Mouse (Mus musculus) CH12.LX (cell line): ENCODE results near the gene Nphp4. TPM values are rescaled to one million over a fixed set of nuclear protein-coding genes. Genes with fewer than 3 reads are reported as not detected.
A peak's percentile ranks its signal among the peaks of the same experiment; 100 is the strongest.

Experiments used
- DNase-seq: peaks from one replicate; pipeline ENCODE4 v3.0.0-alpha.2; 2013; ENCODE audit errors: extremely low read depth
- H3K27ac ChIP-seq: 2 replicates; pipeline ENCODE4 v1.5.1; 2012; ENCODE audit warnings: low read depth, mild to moderate bottlenecking, control low read depth, moderate library complexity; ENCODE audit not compliant: insufficient read depth
- H3K27me3 ChIP-seq: replicated peaks from 2 replicates; pipeline ENCODE3; 2012; ENCODE audit warnings: inconsistent platforms
- H3K36me3 ChIP-seq, 2 experiments: replicated peaks in 1 of 2; 2 replicates each; pipeline versions ENCODE3 to v1.6.1; 2012; ENCODE audit warnings: inconsistent platforms in 1 of 2, low read length in 1 of 2, mild to moderate bottlenecking in 1 of 2, mixed read lengths in 1 of 2, moderate library complexity in 1 of 2; ENCODE audit not compliant: control insufficient read depth in 1 of 2, insufficient read depth in 1 of 2
- H3K4me1 ChIP-seq, 2 experiments: 2 replicates each; pipeline ENCODE4 v1.6.1; 2012; ENCODE audit warnings: inconsistent platforms in 1 of 2, moderate library complexity in 1 of 2; ENCODE audit not compliant: insufficient read depth in 2 of 2, control insufficient read depth in 1 of 2
- H3K4me2 ChIP-seq: 2 replicates; pipeline ENCODE4 v1.6.1; 2012; ENCODE audit warnings: low read depth, mild to moderate bottlenecking, control low read depth; ENCODE audit not compliant: poor library complexity, insufficient read depth, severe bottlenecking
- H3K4me3 ChIP-seq, 3 experiments: fragments of 150-350 bp in 1 of 3; sonication (generic) in 1 of 3; replicated peaks in 1 of 3; 2 replicates each; pipeline versions ENCODE3 to v1.5.1; 2011 to 2012; ENCODE audit warnings: low read depth in 2 of 3, low read length in 2 of 3, mild to moderate bottlenecking in 2 of 3, moderate library complexity in 2 of 3, control low read depth in 1 of 3, improper control_type of control experiment in 1 of 3, inconsistent platforms in 1 of 3, mixed read lengths in 1 of 3; ENCODE audit not compliant: poor library complexity in 1 of 3
- H3K79me2 ChIP-seq: replicated peaks from 2 replicates; pipeline ENCODE4 v1.6.1; 2012; ENCODE audit warnings: mild to moderate bottlenecking, moderate library complexity; ENCODE audit not compliant: control insufficient read depth, poor library complexity, insufficient read depth, severe bottlenecking; ENCODE audit errors: extremely low read depth
- H3K9ac ChIP-seq: 2 replicates; pipeline ENCODE4 v1.6.1; 2012; ENCODE audit warnings: low read depth, mild to moderate bottlenecking, control low read depth, moderate library complexity; ENCODE audit not compliant: insufficient read depth
- H3K9me3 ChIP-seq: replicated peaks from 2 replicates; pipeline ENCODE3; 2012; ENCODE audit warnings: low read length, inconsistent platforms, mixed read lengths
- CHD2 ChIP-seq: IDR thresholded peaks from 2 replicates; pipeline ENCODE4 v1.6.1; 2011; ENCODE audit warnings: low read length, improper control_type of control experiment
- CTCF ChIP-seq, 2 experiments: IDR thresholded peaks in 1 of 2; conservative IDR thresholded peaks in 1 of 2; 2 replicates each; pipeline ENCODE4 v1.5.1; 2011 to 2012; ENCODE audit warnings: low read depth in 2 of 2, low read length in 2 of 2, improper control_type of control experiment in 1 of 2, inconsistent platforms in 1 of 2, mild to moderate bottlenecking in 1 of 2, moderate library complexity in 1 of 2
- E2F4 ChIP-seq: IDR thresholded peaks from 2 replicates; pipeline ENCODE4 v1.6.1; 2011; ENCODE audit warnings: low read depth, low read length, improper control_type of control experiment; ENCODE audit not compliant: insufficient replicate concordance
- IRF4 ChIP-seq: IDR thresholded peaks from 2 replicates; pipeline ENCODE4 v1.6.1; 2014; ENCODE audit warnings: low read depth, mild to moderate bottlenecking, inconsistent platforms, low read length, improper control_type of control experiment
- MAX ChIP-seq: IDR thresholded peaks from 2 replicates; pipeline ENCODE4 v1.6.1; 2011; ENCODE audit warnings: low read length, improper control_type of control experiment
- NELFE ChIP-seq: IDR thresholded peaks from 2 replicates; pipeline ENCODE4 v1.6.1; 2011; ENCODE audit warnings: low read depth, low read length, improper control_type of control experiment
- POLR2A ChIP-seq: IDR thresholded peaks from 2 replicates; pipeline ENCODE4 v1.6.1; 2011; ENCODE audit warnings: low read depth, mild to moderate bottlenecking, improper control_type of control experiment, low read length
- RAD21 ChIP-seq: IDR thresholded peaks from 2 replicates; pipeline ENCODE4 v1.6.1; 2011; ENCODE audit warnings: low read depth, mild to moderate bottlenecking, low read length, improper control_type of control experiment, moderate library complexity
- SIN3A ChIP-seq: IDR thresholded peaks from 2 replicates; pipeline ENCODE4 v1.6.1; 2012; ENCODE audit warnings: low read length, improper control_type of control experiment, inconsistent platforms
- SMC3 ChIP-seq: IDR thresholded peaks from 2 replicates; pipeline ENCODE4 v1.6.1; 2011; ENCODE audit warnings: low read depth, low read length, improper control_type of control experiment
- TCF12 ChIP-seq: IDR thresholded peaks from 2 replicates; pipeline ENCODE4 v1.6.1; 2014; ENCODE audit warnings: low read depth, mild to moderate bottlenecking, inconsistent platforms, low read length, improper control_type of control experiment
- USF1 ChIP-seq: IDR thresholded peaks from 2 replicates; pipeline ENCODE4 v1.6.1; 2014; ENCODE audit warnings: low read depth, mild to moderate bottlenecking, inconsistent platforms, low read length, improper control_type of control experiment
- USF2 ChIP-seq: conservative IDR thresholded peaks from 2 replicates; pipeline ENCODE4 v1.6.1; 2011; ENCODE audit warnings: low read depth, low read length, improper control_type of control experiment
- ZC3H11A ChIP-seq: IDR thresholded peaks from 2 replicates; pipeline ENCODE4 v1.6.1; 2012; ENCODE audit warnings: low read depth, mild to moderate bottlenecking, inconsistent platforms, low read length, improper control_type of control experiment
- ZKSCAN1 ChIP-seq: IDR thresholded peaks from 2 replicates; pipeline ENCODE4 v1.6.1; 2012; ENCODE audit warnings: low read depth, inconsistent platforms, low read length, improper control_type of control experiment, borderline replicate concordance
- ZNF384 ChIP-seq: IDR thresholded peaks from 2 replicates; pipeline ENCODE4 v1.6.1; 2012; ENCODE audit warnings: low read depth, low read length, improper control_type of control experiment, inconsistent platforms
- dilution Hi-C: fragments of 300-500 bp; cut with MboI; formaldehyde crosslinking; loops from 2 replicates; pipeline ENCODE4 v1.14.3; 2020; ENCODE audit warnings: low sequenced_read_pairs; ENCODE audit not compliant: extremely low pct_unique_long_range_greater_than_20kb, extremely low pct_ligation_motif_present
- in situ Hi-C: fragments of 300-500 bp; cut with MboI; formaldehyde crosslinking; loops from 3 replicates; pipeline ENCODE4 v1.14.3; 2019; ENCODE audit warnings: low sequenced_read_pairs, low pct_ligation_motif_present, low pct_unique_long_range_greater_than_20kb, mixed read lengths
- polyA plus RNA-seq: library from polyadenylated mRNA; unstranded; fragments of >175 nt; gene quantifications from 2 replicates; pipeline ENCODE4 v1.2.1, GENCODE M21; 2012; ENCODE audit warnings: low read depth; ENCODE audit not compliant: insufficient read length
- total RNA-seq, 2 experiments: library from RNA; depleted of rRNA; stranded (reverse); fragments of 300-350 nt in 1 of 2; fragments of >200 nt in 1 of 2; gene quantifications; 2 replicates each; pipeline ENCODE4 v1.2.3; 2012 to 2014

The Nphp4 gene
- total and polyA plus RNA-seq, 3 experiments: 0.09 to 0.68 TPM; not detected in 1

- Histone ChIP-seq H3K9ac (no peak overlapping the region), H3K79me2 (no peaks in the 10 kb centered on the region), H3K27ac (no peak overlapping the region), H3K36me3 (no peaks in the 10 kb centered on the region), H3K4me3 (no peak overlapping the region), H3K4me2 (no peak overlapping the region), H3K9me3 (peaks cover 83% of the 10 kb centered on the region), H3K4me1 (no peaks in the 10 kb centered on the region), H3K27me3 (no peaks in the 10 kb centered on the region)
- no peak for DNase-seq
- dilution Hi-C loops (no loop called here), in situ Hi-C loops (loop anchor here (25.0 kb wide), 1 partner anchor 1449 kb away; no protein-coding TSS in a partner anchor)
- TF ChIP-seq TCF12: no peak
- no peak for TF ChIP-seq E2F4
- TF ChIP-seq SIN3A: no peak
- TF ChIP-seq SMC3: no peak
- no peak for TF ChIP-seq NELFE
- TF ChIP-seq, all 38 proteins: peak for 0
Measured at GRCm38 (mm10) chr4:152488046-152488445, 11.5 kb downstream of the Nphp4 start.

DNA sequence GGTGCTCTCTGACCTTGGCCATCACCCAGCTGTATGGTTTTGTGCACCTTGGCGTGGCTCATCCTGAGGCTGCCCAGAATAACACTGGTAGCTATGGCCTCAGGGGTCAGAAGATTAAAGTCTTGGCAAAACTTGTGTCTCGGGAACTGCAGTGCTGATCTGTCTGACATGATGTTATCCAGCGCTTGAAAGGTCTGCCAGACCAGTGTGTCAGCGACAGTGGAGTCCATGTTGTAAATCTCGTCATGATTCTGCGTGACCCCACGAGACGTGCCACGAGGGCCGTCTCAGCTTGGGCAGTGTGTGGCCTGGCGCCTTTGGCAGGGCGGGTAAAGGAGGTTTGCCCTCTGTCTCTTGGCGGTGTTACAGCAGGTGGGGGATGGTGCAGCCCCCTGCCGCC lies 13.8 kb downstream of the Nphp4 start:
- dilution Hi-C loops: no loop called here
- Histone ChIP-seq H3K27ac (no peak overlapping the region), H3K36me3 (no peaks in the 10 kb centered on the region), H3K9me3 (peaks cover 85% of the 10 kb centered on the region), H3K4me3 (no peak overlapping the region), H3K79me2 (no peaks in the 10 kb centered on the region), H3K4me2 (no peak overlapping the region), H3K9ac (no peak overlapping the region), H3K27me3 (no peaks in the 10 kb centered on the region), H3K4me1 (no peaks in the 10 kb centered on the region)
- TF ChIP-seq SMC3: no peak
- no peak for TF ChIP-seq MAX
- no peak for TF ChIP-seq USF2
- no peak for TF ChIP-seq POLR2A
- TF ChIP-seq TCF12: no peak
- no peak for TF ChIP-seq CHD2
- TF ChIP-seq ZNF384: no peak
- in situ Hi-C loops: loop anchor here (25.0 kb wide), 1 partner anchor 1447 kb away; no protein-coding TSS in a partner anchor
- no peak for DNase-seq

DNA sequence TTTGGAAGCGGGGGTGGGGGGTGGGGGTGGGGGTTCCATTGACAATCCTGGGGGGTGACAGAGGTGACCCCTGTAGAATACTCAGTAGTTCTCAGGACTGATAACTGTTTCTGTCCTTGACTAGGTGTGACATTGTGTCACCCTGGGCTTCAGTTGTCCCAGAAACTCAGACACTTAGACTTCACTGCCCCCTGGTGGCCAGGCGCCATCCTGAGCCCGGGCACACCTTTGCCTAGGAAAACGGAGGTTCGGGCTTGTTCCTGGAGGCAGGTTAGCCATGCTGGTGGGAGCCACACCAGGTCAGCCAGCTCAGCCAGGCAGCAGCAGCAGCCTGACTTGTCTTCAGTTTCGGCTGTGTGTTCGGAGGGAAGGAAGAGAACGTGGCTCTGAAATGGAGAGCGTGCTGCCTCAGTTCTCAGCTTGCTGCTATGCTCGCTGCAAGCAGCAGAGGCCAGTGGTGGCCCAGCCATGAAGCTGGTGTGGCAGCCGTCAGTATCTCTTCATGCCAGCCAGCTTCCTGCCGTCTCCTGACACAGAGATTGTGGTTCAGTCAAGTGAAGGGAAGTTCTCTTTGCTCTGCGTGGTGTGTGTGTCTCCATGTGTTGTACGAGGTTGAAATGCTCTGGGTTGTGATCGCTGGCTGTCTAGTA lies 14.9 kb downstream of the Nphp4 start:
- Histone ChIP-seq H3K27me3 (no peaks in the 10 kb centered on the region), H3K4me3 (no peak overlapping the region), H3K9ac (no peak overlapping the region), H3K27ac (no peak overlapping the region), H3K4me1 (no peaks in the 10 kb centered on the region), H3K36me3 (no peaks in the 10 kb centered on the region), H3K79me2 (no peaks in the 10 kb centered on the region), H3K4me2 (no peak overlapping the region), H3K9me3 (peaks cover 93% of the 10 kb centered on the region)
- in situ Hi-C loops: loop anchor here (25.0 kb wide), 1 partner anchor 1446 kb away; no protein-coding TSS in a partner anchor
- dilution Hi-C loops: no loop called here
- peak; percentile 43 for TF ChIP-seq SMC3
- peak; percentile 11 to 65; a peak in 2 of 4 replicates for TF ChIP-seq CTCF (conservative IDR thresholded peaks at IDR 0.05 in 1 of 2, IDR thresholded peaks at IDR 0.05 in 1 of 2; ENCODE audit: low read depth in 2 of 2, low read length in 2 of 2)
- TF ChIP-seq ZC3H11A: no peak
- no peak for TF ChIP-seq ZKSCAN1
- TF ChIP-seq IRF4: no peak
- no peak for TF ChIP-seq USF1
- TF ChIP-seq RAD21: peak; percentile 53
- DNase-seq: peak; percentile 22
